Mouse (Mus musculus) telencephalon, adult 2 months (tissue): ENCODE results near the gene Isy1.

ENCODE experiments used
- DNase-seq: peaks from one replicate; pipeline ENCODE4 v3.0.0-alpha.2; 2011; ENCODE audit warnings: low read depth, low spot score

Isy1 gene

GRCm38 (mm10) chr6:87838551-87839197, at the start of gene Isy1:
Gene Isy1, minus strand, starts transcription at chr6:87838798.
- DNase-seq = peak; percentile 98

GRCm38 (mm10) chr6:87887594-87888233, 49.1 kb upstream of the Isy1 start, which contains the start of gene Copg1:
Gene Copg1, plus strand, starts transcription at chr6:87887814.
- peak; percentile 97 for DNase-seq

GRCm38 (mm10) chr6:87886721-87887120, 48.1 kb upstream of the Isy1 start:
- DNase-seq = no peak

- DNase-seq = peak; percentile 94
These were observed 44.2 kb upstream of the Isy1 start for GRCm38 (mm10) chr6:87882816-87883215.

GRCm38 (mm10) chr6:87882221-87882620, 43.6 kb upstream of the Isy1 start:
- no peak for DNase-seq

GRCm38 (mm10) chr6:87879628-87880027, 41.0 kb upstream of the Isy1 start:
- no peak for DNase-seq

GRCm38 (mm10) chr6:87879010-87879409, 40.4 kb upstream of the Isy1 start:
- no peak for DNase-seq

GRCm38 (mm10) chr6:87876068-87876643, 37.6 kb upstream of the Isy1 start:
- DNase-seq = no peak

GRCm38 (mm10) chr6:87875562-87875961, 37.0 kb upstream of the Isy1 start:
- no peak for DNase-seq

- no peak for DNase-seq
These were observed 36.5 kb upstream of the Isy1 start for GRCm38 (mm10) chr6:87875083-87875482.

- DNase-seq = no peak
These were observed 35.4 kb upstream of the Isy1 start for GRCm38 (mm10) chr6:87873963-87874362.

GRCm38 (mm10) chr6:87873104-87873503, 34.5 kb upstream of the Isy1 start:
- DNase-seq = no peak

GRCm38 (mm10) chr6:87871240-87871639, 32.6 kb upstream of the Isy1 start:
- no peak for DNase-seq

- no peak for DNase-seq
These were observed 31.8 kb upstream of the Isy1 start for GRCm38 (mm10) chr6:87870440-87870839.

- DNase-seq = no peak
These were observed 30.4 kb upstream of the Isy1 start for GRCm38 (mm10) chr6:87868871-87869506.

GRCm38 (mm10) chr6:87867256-87867655, 28.7 kb upstream of the Isy1 start:
- DNase-seq = no peak

- no peak for DNase-seq
These were observed 27.6 kb upstream of the Isy1 start for GRCm38 (mm10) chr6:87866211-87866610.

GRCm38 (mm10) chr6:87857071-87857470, 18.5 kb upstream of the Isy1 start:
- peak; percentile 51 for DNase-seq

- DNase-seq = no peak
These were observed 14.8 kb upstream of the Isy1 start for GRCm38 (mm10) chr6:87853446-87853845.

GRCm38 (mm10) chr6:87851871-87852270, 13.3 kb upstream of the Isy1 start:
- no peak for DNase-seq

- peak; percentile 93 for DNase-seq
These were observed 12.5 kb upstream of the Isy1 start, which contains the start of gene Cnbp for GRCm38 (mm10) chr6:87850900-87851614. Gene Cnbp, minus strand, starts transcription at chr6:87851106.
